Mouse (Mus musculus) thymus, postnatal 0 days (tissue): ENCODE data around the gene Fam126a. TPM values are rescaled to one million over a fixed set of nuclear protein-coding genes. Genes with fewer than 3 reads are reported as not detected.
A peak's percentile ranks its signal among the peaks of the same experiment; 100 is the strongest.

Experiments
- DNase-seq: peaks from one replicate; pipeline ENCODE4 v3.0.0-alpha.2; 2015; ENCODE audit warnings: low spot score
- polyA plus RNA-seq: library from polyadenylated mRNA; unstranded; fragments of >200 nt; fragmentation: Nextera tagmentation; extraction: Ambion mirVana; gene quantifications from 2 replicates; pipeline ENCODE4 v1.2.1, GENCODE M21; 2015

Gene Fam126a
- 8.0 and 8.1 TPM in 2 replicates for polyA plus RNA-seq

- DNase-seq = peak; percentile 96
Measured at GRCm38 (mm10) chr5:24030579-24030969, at the start of gene Fam126a. Gene Fam126a, minus strand, starts transcription at chr5:24030690.

DNA sequence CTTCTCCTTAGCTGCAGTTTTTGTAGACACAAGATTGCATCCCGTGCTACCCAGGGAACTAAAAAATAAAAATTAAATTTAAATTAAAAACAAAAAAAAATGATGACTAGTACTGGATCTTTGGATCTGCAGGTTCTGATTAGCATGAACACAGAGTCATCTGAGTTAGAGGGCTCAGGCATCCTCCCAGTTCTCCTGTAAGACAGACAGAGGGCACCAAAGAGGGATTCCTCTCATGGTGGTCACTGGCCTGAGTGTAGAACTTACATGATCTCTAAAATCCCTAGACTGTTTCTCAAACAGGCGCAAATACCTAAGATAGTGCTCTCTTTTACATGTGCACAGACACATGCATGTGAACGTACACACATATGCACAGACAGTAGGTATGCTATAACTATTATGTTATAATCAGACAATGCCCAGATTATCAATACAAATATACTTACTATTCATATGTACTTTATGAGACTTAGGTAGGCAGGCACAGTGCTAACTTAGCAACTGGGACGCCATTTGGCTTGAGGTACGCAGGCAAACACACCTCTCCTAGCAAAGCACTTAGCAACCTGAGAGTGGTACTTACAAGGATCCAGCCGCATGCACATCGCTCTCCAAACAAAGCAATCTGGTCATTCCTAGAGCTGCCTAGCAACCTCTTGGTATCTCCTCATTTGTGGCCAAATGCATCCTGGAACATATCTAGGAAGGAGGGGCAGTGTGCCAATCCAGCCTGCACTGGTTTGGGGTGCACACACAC is 48.1 kb upstream of the Fam126a start:
- no peak for DNase-seq

DNA sequence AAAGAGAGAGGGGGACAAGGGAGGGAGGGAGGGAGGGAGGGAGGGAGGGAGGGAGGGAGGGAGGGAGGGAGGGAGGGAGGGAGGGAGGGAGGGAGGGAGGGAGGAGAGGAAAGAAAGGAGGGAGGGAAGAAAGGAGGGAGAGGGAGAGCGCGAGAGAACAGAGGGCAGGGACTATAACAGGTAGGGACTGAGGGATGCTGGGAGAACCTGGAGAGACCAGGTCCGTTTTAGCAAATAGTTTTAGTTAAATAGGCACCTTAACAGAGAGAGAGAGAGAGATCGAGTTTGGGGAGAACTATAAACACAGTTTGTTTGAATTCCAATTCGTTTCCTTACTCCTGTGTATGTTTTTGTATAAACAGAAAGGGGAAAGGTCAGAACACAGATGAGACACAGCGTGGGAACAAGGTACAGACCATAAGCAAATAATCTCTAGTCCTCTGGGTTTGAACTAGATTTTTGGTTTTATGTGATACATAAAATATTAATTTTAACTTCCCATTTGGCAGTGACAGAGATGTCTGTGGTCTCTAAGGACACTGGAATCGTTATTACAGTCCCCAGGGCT is 47.3 kb upstream of the Fam126a start:
- DNase-seq = no peak

DNA sequence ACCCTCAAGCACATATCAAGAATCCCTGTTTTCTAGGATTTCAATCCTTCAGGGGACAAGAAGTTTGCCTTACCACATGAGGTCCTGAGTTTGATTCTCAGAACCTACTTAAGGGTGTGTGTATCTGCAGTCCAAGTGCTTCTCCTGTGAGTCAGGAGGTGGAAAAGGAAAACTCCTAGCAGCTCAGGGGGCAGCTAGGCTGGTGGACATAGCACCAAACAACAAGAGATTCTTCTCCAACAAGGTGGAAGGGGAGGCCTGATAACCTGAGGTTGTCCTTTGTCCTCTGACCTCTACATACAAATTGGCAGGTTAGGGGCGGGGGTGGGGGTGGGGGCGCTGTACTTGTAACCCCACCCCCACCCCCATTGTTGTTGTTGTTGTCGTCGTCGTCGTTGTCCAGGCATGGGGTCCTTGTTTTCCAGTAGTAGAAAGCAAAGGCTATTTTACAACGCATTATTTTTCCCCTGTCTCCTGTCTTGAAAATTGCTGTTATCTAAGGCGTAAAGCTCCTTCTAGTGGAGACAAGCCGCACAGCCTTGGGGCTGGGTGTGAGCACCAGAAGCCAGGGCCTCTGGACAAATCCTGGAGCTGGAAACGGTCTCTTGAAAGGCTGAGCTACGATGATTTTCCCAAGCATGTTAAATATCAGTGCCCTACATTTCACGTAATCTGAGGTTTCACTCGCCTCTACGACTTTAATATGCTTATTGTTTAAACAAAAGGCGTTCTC is 46.7 kb upstream of the Fam126a start:
- DNase-seq = peak; percentile 30

- DNase-seq = no peak
Measured at GRCm38 (mm10) chr5:24072031-24072430, 41.5 kb upstream of the Fam126a start.

DNA sequence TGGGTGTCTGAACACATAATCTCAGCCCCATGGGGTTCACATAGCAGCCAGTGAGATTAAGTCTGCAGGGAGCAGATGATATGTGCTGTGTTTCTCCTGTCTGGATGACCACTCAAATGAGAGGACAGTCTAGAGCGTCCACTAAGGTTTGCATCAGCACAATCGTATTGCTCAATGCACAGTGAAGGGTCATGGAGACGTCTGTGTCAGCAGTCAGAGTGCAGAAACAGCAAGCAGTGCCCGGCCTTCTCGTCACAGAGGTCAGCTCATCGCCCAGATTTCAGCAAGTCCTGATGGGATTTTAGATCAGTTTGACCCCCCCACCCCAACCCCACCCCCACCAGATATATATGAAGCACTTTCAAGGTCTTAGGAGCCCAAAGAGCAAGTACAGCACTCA is 38.5 kb upstream of the Fam126a start:
- no peak for DNase-seq

GRCm38 (mm10) chr5:24063545-24063944 is 33.1 kb upstream of the Fam126a start:
- DNase-seq = no peak

DNA sequence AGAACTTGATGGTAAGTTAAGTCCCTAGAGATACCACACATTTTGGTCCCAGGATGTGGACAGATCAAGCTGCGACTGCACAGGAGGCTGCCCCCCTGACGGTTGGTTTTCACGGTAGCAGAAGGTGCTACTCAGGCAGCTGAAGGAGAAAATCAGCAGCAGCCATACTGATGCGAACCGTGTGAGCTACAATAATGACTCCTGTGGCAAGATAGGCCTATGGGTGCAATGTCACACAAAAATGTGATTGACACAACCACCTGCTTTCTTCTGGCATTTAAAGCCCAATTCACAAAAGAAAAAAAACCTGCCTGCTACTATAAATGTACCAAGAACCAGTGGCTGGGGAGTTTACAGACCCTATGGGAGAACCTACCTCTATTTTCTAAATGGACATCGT is 32.5 kb upstream of the Fam126a start:
- no peak for DNase-seq

DNA sequence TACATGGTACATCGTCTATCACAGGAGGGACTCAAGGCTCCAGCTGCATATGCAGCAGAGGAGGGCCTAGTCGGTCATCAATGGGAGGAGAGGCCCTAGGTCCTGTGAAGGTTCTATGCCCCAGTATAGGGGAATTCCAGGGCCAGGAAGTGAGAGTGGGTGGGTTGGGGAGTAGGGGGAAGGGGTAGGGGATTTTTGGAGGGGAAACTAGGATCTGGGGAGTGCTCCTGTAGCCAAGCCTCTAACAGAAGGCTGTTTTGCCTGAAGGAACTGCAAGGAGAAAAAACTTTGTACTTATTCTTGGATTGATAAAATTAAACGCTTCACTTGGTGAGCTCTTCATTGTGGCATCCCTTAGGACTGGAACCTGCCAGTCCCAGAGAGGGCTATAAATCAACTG is 30.5 kb upstream of the Fam126a start:
- DNase-seq = no peak

- DNase-seq = no peak
Measured at GRCm38 (mm10) chr5:24057592-24057991, 27.1 kb upstream of the Fam126a start.

DNA sequence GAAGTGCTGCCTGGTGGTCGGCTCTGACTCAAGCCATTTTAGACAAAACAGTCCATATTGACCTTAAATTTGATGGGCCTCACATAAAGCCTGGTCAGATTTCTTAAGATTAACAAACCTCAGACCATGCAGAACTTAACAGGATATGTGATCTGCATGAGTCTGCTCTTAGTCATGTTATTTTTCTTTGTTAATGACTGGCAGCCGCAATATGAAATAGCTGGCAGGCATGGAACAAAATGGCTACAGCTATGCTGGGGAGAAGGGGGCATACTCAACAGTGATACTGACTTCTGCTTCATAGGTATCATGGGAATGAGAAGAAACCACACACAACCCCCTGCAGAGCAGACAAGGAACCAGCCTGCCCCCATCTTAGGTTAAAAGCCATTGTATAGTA is 26.4 kb upstream of the Fam126a start:
- DNase-seq = no peak

DNA sequence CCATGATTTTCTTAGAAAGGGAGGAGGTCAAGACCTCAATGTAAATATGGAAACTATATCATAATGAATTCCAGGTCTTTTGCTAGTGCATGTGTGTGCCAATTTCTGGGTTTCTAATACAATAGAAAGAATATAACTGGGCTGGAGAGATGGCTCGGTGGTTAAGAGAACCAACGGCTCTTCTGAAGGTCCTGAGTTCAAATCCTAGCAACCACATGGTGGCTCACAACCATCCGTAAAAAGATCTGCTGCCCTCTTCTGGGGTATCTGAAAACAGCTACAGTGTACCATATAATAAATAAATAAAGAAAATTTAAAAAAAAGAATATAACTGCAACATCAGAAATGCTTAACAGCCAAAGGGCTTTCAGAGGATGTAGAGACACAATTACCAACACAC is 23.9 kb upstream of the Fam126a start:
- DNase-seq = no peak

DNA sequence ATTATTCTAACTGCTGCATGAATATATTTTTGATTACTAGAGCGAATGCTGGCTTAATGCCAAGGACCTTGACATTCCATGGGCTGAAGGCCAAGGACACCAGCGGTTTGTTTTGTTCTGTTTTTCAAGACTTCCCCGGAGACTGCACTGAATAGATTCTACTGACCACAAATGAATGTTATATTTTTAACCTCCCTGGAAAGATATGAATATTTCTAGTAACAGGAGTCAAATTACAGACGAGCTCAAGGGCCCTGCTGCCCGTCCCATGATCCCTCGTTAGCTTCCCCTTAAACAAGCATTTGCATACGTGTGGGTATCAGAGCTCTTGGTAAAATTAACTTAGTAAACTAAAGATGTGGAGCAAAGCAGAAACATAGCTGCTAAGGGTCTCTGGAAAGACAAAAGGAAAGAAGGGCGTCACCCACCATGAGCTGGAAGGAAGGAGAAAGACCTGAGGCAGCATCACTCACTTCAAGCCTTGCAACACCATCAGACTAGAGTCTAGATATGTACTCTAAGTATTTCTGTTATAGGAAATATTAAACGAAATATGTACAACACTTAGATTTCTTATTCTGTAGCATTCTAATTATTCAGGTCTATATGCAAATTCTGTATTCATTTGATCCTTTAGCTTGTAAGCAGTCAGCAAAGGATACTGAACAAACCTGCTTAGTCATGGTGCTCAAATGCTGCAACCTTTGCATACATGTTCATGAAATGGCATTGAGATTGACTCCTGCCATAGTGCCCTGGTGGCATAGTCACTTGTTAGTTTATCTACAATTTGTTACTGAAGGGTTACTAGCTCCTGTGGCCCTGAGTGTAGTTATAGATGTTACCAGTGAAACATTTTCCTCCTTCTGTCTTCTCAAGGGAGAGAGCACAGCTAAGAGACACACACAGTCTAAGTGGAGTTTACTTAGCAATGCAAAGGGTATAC is 23.0 kb upstream of the Fam126a start:
- no peak for DNase-seq

- no peak for DNase-seq
Measured at GRCm38 (mm10) chr5:24051755-24052675, 21.5 kb upstream of the Fam126a start.

GRCm38 (mm10) chr5:24047821-24048220 is 17.3 kb upstream of the Fam126a start:
- DNase-seq = no peak

- no peak for DNase-seq
Measured at GRCm38 (mm10) chr5:24047001-24047400, 16.5 kb upstream of the Fam126a start.

DNA sequence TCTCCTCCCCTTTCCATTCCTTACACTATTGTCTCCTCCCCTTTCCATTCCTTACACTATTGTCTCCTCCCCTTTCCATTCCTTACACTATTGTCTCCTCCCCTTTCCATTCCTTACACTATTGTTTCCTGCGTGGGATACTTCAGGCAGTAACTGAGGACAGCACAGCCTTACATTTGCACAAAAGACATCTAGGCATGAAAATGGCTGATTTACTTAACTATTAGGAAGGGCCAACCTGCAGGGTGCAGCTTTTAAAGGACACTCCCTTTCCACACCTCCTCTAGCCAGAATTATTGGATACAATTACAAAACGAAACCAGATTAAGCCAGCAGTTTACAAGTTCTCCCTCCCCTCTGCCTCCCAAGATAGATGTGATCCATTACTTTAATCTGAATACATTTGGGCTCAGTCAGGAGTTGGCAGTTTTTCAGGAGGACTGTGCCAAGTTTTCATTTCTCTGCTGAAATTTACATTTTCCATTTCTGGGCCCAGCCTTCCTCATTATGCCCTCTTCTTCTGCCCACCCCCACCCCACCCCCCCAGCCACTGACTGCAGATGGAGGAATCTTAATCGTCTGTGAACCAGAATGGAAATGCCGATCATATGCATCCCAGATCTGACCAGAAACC is 15.6 kb upstream of the Fam126a start:
- no peak for DNase-seq

GRCm38 (mm10) chr5:24044387-24044786 is 13.9 kb upstream of the Fam126a start:
- no peak for DNase-seq

DNA sequence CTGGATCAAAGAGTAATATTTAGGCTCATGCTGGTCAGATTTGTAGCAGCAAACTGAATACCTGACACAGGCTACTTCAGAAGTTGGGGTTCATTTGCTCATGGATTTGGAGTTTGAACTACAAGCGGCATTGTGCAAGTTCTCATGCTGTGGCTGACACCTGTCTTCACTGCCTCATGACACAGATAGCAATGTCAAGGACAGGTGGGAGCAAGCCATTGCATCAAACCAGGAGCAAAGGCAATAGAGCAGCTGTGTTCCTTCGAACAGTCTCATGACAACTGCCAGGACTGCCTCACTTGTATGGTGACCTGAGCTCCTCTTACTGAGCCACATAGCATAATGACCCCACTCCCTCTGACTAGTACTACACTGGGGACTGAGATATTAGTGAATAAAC is 12.9 kb upstream of the Fam126a start:
- DNase-seq = no peak

- DNase-seq = no peak
Measured at GRCm38 (mm10) chr5:24041341-24041852, 10.9 kb upstream of the Fam126a start.
